Mouse (Mus musculus): ENCODE measurements around the gene Glb1.

- TF ChIP-seq POLR2A (IDR thresholded peaks at IDR 0.05; ENCODE audit: control insufficient read depth, low read depth, low read length) (no peak), CTCF (IDR thresholded peaks at IDR 0.05; ENCODE audit: control insufficient read depth, insufficient read depth, insufficient replicate concordance, low read depth, low read length) (no peak)
These were observed 17.8 kb upstream of the Glb1 start for GRCm38 (mm10) chr9:114382936-114383710.
